Mouse (Mus musculus) CH12.LX (cell line): ENCODE measurements around the gene Pitx1.

Source experiments
- CTCF ChIP-seq, 2 experiments: IDR thresholded peaks in 1 of 2; conservative IDR thresholded peaks in 1 of 2; 2 replicates each; pipeline ENCODE4 v1.5.1; 2011 to 2012; ENCODE audit warnings: low read depth in 2 of 2, low read length in 2 of 2, improper control_type of control experiment in 1 of 2, inconsistent platforms in 1 of 2, mild to moderate bottlenecking in 1 of 2, moderate library complexity in 1 of 2
- HCFC1 ChIP-seq: IDR thresholded peaks from 2 replicates; pipeline ENCODE4 v1.6.1; 2012; ENCODE audit warnings: low read depth, mild to moderate bottlenecking, inconsistent platforms, low read length, improper control_type of control experiment
- JUND ChIP-seq: conservative IDR thresholded peaks from 2 replicates; pipeline ENCODE4 v1.6.1; 2011; ENCODE audit warnings: low read depth, low read length, improper control_type of control experiment
- POLR2A ChIP-seq: IDR thresholded peaks from 2 replicates; pipeline ENCODE4 v1.6.1; 2011; ENCODE audit warnings: low read depth, mild to moderate bottlenecking, improper control_type of control experiment, low read length
- POLR2AphosphoS2 ChIP-seq: IDR thresholded peaks from 2 replicates; pipeline ENCODE4 v1.6.1; 2011; ENCODE audit warnings: low read depth, low read length, improper control_type of control experiment
- USF1 ChIP-seq: IDR thresholded peaks from 2 replicates; pipeline ENCODE4 v1.6.1; 2014; ENCODE audit warnings: low read depth, mild to moderate bottlenecking, inconsistent platforms, low read length, improper control_type of control experiment
- USF2 ChIP-seq: conservative IDR thresholded peaks from 2 replicates; pipeline ENCODE4 v1.6.1; 2011; ENCODE audit warnings: low read depth, low read length, improper control_type of control experiment

GRCm38 (mm10) chr13:55852205-55852604 is 16.2 kb upstream of the Pitx1 start:
- TF ChIP-seq USF1, result no peak
- TF ChIP-seq POLR2A, result no peak
- TF ChIP-seq JUND, result no peak
- TF ChIP-seq USF2, result no peak
- peak in 1 of 2 experiments; percentile 51; a peak in 2 of 4 replicates for TF ChIP-seq CTCF (conservative IDR thresholded peaks at IDR 0.05 in 1 of 2, IDR thresholded peaks at IDR 0.05 in 1 of 2; ENCODE audit: low read depth in 2 of 2, low read length in 2 of 2)
- TF ChIP-seq HCFC1, result no peak
- no peak for TF ChIP-seq POLR2AphosphoS2
